Mouse (Mus musculus) c-Kit-negative CD71-positive TER-119-positive erythroid progenitor cells, embryonic 14.5 days (primary cell): ENCODE data around the gene Hfe2.

Experiments
- DNase-seq: peaks from one replicate; pipeline ENCODE4 v3.0.0-alpha.2; 2013; ENCODE audit warnings: low read depth, low spot score

The Hfe2 gene

GRCm38 (mm10) chr3:96573611-96574511 is 48.9 kb downstream of the Hfe2 start:
- no peak for DNase-seq

- no peak for DNase-seq
Measured at GRCm38 (mm10) chr3:96575272-96575984, 50.5 kb downstream of the Hfe2 start.

- no peak for DNase-seq
Measured at GRCm38 (mm10) chr3:96576005-96576658, 51.2 kb downstream of the Hfe2 start.

- DNase-seq, result peak; percentile 57
Measured at GRCm38 (mm10) chr3:96576690-96577541, 51.9 kb downstream of the Hfe2 start, which contains the start of gene Gm16253. Gene Gm16253 (plus strand): TSS chr3:96576984.

GRCm38 (mm10) chr3:96577566-96577965 is 52.6 kb downstream of the Hfe2 start:
- DNase-seq, result no peak
